Mouse (Mus musculus) heart, postnatal 0 days (tissue): ENCODE measurements at regions not wholly inside any gene's neighbourhood (a gene's known extent, or its start where the extent isn't known, plus 50 kb on each side); places are given as distances from the start of the nearest gene placed in this dataset.

Source experiments
- CTCF ChIP-seq: IDR thresholded peaks from 2 replicates; pipeline ENCODE4 v1.5.1; 2016; ENCODE audit warnings: antibody characterized with exemption, control low read depth, low read depth
- EP300 ChIP-seq: IDR thresholded peaks from 2 replicates; pipeline ENCODE4 v1.6.1; 2016; ENCODE audit warnings: antibody characterized with exemption, low read depth

DNA sequence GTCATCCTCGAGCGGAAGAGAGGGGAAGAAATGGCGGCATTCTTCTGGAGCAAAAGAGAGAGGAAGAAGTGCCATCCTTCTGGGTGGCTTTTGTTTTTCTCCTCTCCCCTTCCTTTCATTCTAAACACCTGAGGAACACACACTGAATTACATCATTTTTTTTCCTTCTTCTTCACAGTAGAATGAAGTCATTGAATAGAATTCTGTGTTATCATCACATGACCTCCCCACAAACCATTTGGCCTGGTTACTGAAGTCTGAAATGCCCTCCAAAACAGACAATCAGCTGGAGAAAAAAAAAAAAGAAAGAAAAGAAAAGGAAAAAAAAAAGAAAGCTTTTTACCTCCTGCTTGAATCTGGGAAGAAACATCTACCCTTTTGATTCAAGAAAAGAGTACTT, 406.6 kb downstream of the Efnb2 start:
- TF ChIP-seq CTCF (no peak), EP300 (no peak)
